Mouse (Mus musculus) CH12.LX (cell line): ENCODE results near the gene Brinp3. TPM values are rescaled to one million over a fixed set of nuclear protein-coding genes. Genes with fewer than 3 reads are reported as not detected.

Experiments
- DNase-seq: peaks from one replicate; pipeline ENCODE4 v3.0.0-alpha.2; 2013; ENCODE audit errors: extremely low read depth
- H3K27ac ChIP-seq: 2 replicates; pipeline ENCODE4 v1.5.1; 2012; ENCODE audit warnings: low read depth, mild to moderate bottlenecking, control low read depth, moderate library complexity; ENCODE audit not compliant: insufficient read depth
- H3K27me3 ChIP-seq: replicated peaks from 2 replicates; pipeline ENCODE3; 2012; ENCODE audit warnings: inconsistent platforms
- H3K36me3 ChIP-seq, 2 experiments: replicated peaks in 1 of 2; 2 replicates each; pipeline versions ENCODE3 to v1.6.1; 2012; ENCODE audit warnings: inconsistent platforms in 1 of 2, low read length in 1 of 2, mild to moderate bottlenecking in 1 of 2, mixed read lengths in 1 of 2, moderate library complexity in 1 of 2; ENCODE audit not compliant: control insufficient read depth in 1 of 2, insufficient read depth in 1 of 2
- H3K4me1 ChIP-seq, 2 experiments: 2 replicates each; pipeline ENCODE4 v1.6.1; 2012; ENCODE audit warnings: inconsistent platforms in 1 of 2, moderate library complexity in 1 of 2; ENCODE audit not compliant: insufficient read depth in 2 of 2, control insufficient read depth in 1 of 2
- H3K4me2 ChIP-seq: 2 replicates; pipeline ENCODE4 v1.6.1; 2012; ENCODE audit warnings: low read depth, mild to moderate bottlenecking, control low read depth; ENCODE audit not compliant: poor library complexity, insufficient read depth, severe bottlenecking
- H3K4me3 ChIP-seq, 3 experiments: fragments of 150-350 bp in 1 of 3; sonication (generic) in 1 of 3; replicated peaks in 1 of 3; 2 replicates each; pipeline versions ENCODE3 to v1.5.1; 2011 to 2012; ENCODE audit warnings: low read depth in 2 of 3, low read length in 2 of 3, mild to moderate bottlenecking in 2 of 3, moderate library complexity in 2 of 3, control low read depth in 1 of 3, improper control_type of control experiment in 1 of 3, inconsistent platforms in 1 of 3, mixed read lengths in 1 of 3; ENCODE audit not compliant: poor library complexity in 1 of 3
- H3K79me2 ChIP-seq: replicated peaks from 2 replicates; pipeline ENCODE4 v1.6.1; 2012; ENCODE audit warnings: mild to moderate bottlenecking, moderate library complexity; ENCODE audit not compliant: control insufficient read depth, poor library complexity, insufficient read depth, severe bottlenecking; ENCODE audit errors: extremely low read depth
- H3K9ac ChIP-seq: 2 replicates; pipeline ENCODE4 v1.6.1; 2012; ENCODE audit warnings: low read depth, mild to moderate bottlenecking, control low read depth, moderate library complexity; ENCODE audit not compliant: insufficient read depth
- H3K9me3 ChIP-seq: replicated peaks from 2 replicates; pipeline ENCODE3; 2012; ENCODE audit warnings: low read length, inconsistent platforms, mixed read lengths
- CHD2 ChIP-seq: IDR thresholded peaks from 2 replicates; pipeline ENCODE4 v1.6.1; 2011; ENCODE audit warnings: low read length, improper control_type of control experiment
- ELF1 ChIP-seq: IDR thresholded peaks from 2 replicates; pipeline ENCODE4 v1.6.1; 2014; ENCODE audit warnings: low read depth, mild to moderate bottlenecking, inconsistent platforms, low read length, improper control_type of control experiment
- EP300 ChIP-seq: IDR thresholded peaks from 2 replicates; pipeline ENCODE4 v1.6.1; 2011; ENCODE audit warnings: low read length, improper control_type of control experiment
- ETS1 ChIP-seq: conservative IDR thresholded peaks from 2 replicates; pipeline ENCODE4 v1.6.1; 2012; ENCODE audit warnings: low read depth, mild to moderate bottlenecking, inconsistent platforms, low read length, improper control_type of control experiment, moderate library complexity
- GABPA ChIP-seq: IDR thresholded peaks from 2 replicates; pipeline ENCODE4 v1.6.1; 2012; ENCODE audit warnings: low read depth, low read length, improper control_type of control experiment, inconsistent platforms; ENCODE audit not compliant: insufficient replicate concordance
- HCFC1 ChIP-seq: IDR thresholded peaks from 2 replicates; pipeline ENCODE4 v1.6.1; 2012; ENCODE audit warnings: low read depth, mild to moderate bottlenecking, inconsistent platforms, low read length, improper control_type of control experiment
- JUN ChIP-seq: IDR thresholded peaks from 2 replicates; pipeline ENCODE4 v1.6.1; 2011; ENCODE audit warnings: low read depth, mild to moderate bottlenecking, low read length, improper control_type of control experiment, moderate library complexity; ENCODE audit not compliant: insufficient read depth
- MAFK ChIP-seq: IDR thresholded peaks from 2 replicates; pipeline ENCODE4 v1.6.1; 2011; ENCODE audit warnings: low read length, improper control_type of control experiment; ENCODE audit not compliant: insufficient replicate concordance
- MAX ChIP-seq: IDR thresholded peaks from 2 replicates; pipeline ENCODE4 v1.6.1; 2011; ENCODE audit warnings: low read length, improper control_type of control experiment
- MEF2A ChIP-seq: IDR thresholded peaks from 2 replicates; pipeline ENCODE4 v1.6.1; 2014; ENCODE audit warnings: low read depth, mild to moderate bottlenecking, inconsistent platforms, low read length, improper control_type of control experiment, borderline replicate concordance
- MXI1 ChIP-seq: IDR thresholded peaks from 2 replicates; pipeline ENCODE4 v1.6.1; 2011; ENCODE audit warnings: mild to moderate bottlenecking, low read depth, low read length, improper control_type of control experiment
- NRF1 ChIP-seq: IDR thresholded peaks from 2 replicates; pipeline ENCODE4 v1.6.1; 2014; ENCODE audit warnings: low read depth, mild to moderate bottlenecking, inconsistent platforms, low read length, improper control_type of control experiment, moderate library complexity
- PAX5 ChIP-seq: IDR thresholded peaks from 2 replicates; pipeline ENCODE4 v1.6.1; 2012; ENCODE audit warnings: low read length, inconsistent platforms, mixed read lengths
- RAD21 ChIP-seq: IDR thresholded peaks from 2 replicates; pipeline ENCODE4 v1.6.1; 2011; ENCODE audit warnings: low read depth, mild to moderate bottlenecking, low read length, improper control_type of control experiment, moderate library complexity
- RCOR1 ChIP-seq: conservative IDR thresholded peaks from 2 replicates; pipeline ENCODE4 v1.6.1; 2012; ENCODE audit warnings: low read depth, mild to moderate bottlenecking, inconsistent platforms, low read length, improper control_type of control experiment
- SIN3A ChIP-seq: IDR thresholded peaks from 2 replicates; pipeline ENCODE4 v1.6.1; 2012; ENCODE audit warnings: low read length, improper control_type of control experiment, inconsistent platforms
- TBP ChIP-seq: conservative IDR thresholded peaks from 2 replicates; pipeline ENCODE4 v1.6.1; 2011; ENCODE audit warnings: low read depth, low read length, improper control_type of control experiment
- USF1 ChIP-seq: IDR thresholded peaks from 2 replicates; pipeline ENCODE4 v1.6.1; 2014; ENCODE audit warnings: low read depth, mild to moderate bottlenecking, inconsistent platforms, low read length, improper control_type of control experiment
- USF2 ChIP-seq: conservative IDR thresholded peaks from 2 replicates; pipeline ENCODE4 v1.6.1; 2011; ENCODE audit warnings: low read depth, low read length, improper control_type of control experiment
- ZMIZ1 ChIP-seq: IDR thresholded peaks from 2 replicates; pipeline ENCODE4 v1.6.1; 2012; ENCODE audit warnings: low read depth, mild to moderate bottlenecking, inconsistent platforms, low read length, improper control_type of control experiment
- dilution Hi-C: fragments of 300-500 bp; cut with MboI; formaldehyde crosslinking; loops from 2 replicates; pipeline ENCODE4 v1.14.3; 2020; ENCODE audit warnings: low sequenced_read_pairs; ENCODE audit not compliant: extremely low pct_unique_long_range_greater_than_20kb, extremely low pct_ligation_motif_present
- in situ Hi-C: fragments of 300-500 bp; cut with MboI; formaldehyde crosslinking; loops from 3 replicates; pipeline ENCODE4 v1.14.3; 2019; ENCODE audit warnings: low sequenced_read_pairs, low pct_ligation_motif_present, low pct_unique_long_range_greater_than_20kb, mixed read lengths
- polyA plus RNA-seq: library from polyadenylated mRNA; unstranded; fragments of >175 nt; gene quantifications from 2 replicates; pipeline ENCODE4 v1.2.1, GENCODE M21; 2012; ENCODE audit warnings: low read depth; ENCODE audit not compliant: insufficient read length
- total RNA-seq, 2 experiments: library from RNA; depleted of rRNA; stranded (reverse); fragments of 300-350 nt in 1 of 2; fragments of >200 nt in 1 of 2; gene quantifications; 2 replicates each; pipeline ENCODE4 v1.2.3; 2012 to 2014

Gene Brinp3
- total and polyA plus RNA-seq, 3 experiments = not detected

GRCm38 (mm10) chr1:146799986-146800553, 305.5 kb downstream of the Brinp3 start:
- TF ChIP-seq SIN3A = no peak
- no peak overlapping the region for H3K4me2 ChIP-seq
- H3K9me3 ChIP-seq = peaks cover 6% of the 10 kb centered on the region
- H3K36me3 ChIP-seq = no peaks in the 10 kb centered on the region
- no peaks in the 10 kb centered on the region for H3K4me1 ChIP-seq
- no peak overlapping the region for H3K9ac ChIP-seq
- in situ Hi-C loops (no loop called here), dilution Hi-C loops (no loop called here)
- no peak for DNase-seq
- H3K79me2 ChIP-seq = no peaks in the 10 kb centered on the region
- H3K27ac ChIP-seq = no peak overlapping the region
- H3K4me3 ChIP-seq = no peak overlapping the region
- H3K27me3 ChIP-seq = no peaks in the 10 kb centered on the region

DNA sequence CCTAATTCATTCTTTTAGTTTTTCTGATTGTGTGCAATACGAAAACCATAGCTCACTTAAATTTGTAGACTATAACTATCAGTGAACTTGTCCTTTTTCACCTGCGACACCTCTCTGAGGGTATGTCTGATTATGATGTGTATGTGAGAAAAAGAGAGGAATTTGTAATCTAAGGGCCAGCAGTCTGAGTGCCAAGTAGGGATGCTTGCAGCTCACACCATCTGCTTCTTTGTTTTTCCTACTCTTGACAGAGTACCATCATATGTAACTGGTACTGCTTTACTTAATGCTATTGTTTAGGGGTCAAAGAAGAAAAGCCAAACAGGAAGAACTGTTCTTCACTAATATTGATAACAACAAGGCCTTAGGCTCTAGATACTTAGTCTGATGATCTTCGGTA, 307.3 kb downstream of the Brinp3 start:
- TF ChIP-seq RAD21 (no peak), MEF2A (no peak), MAX (no peak), ELF1 (no peak), JUN (no peak), TBP (no peak), HCFC1 (no peak), ETS1 (no peak), CHD2 (no peak), MXI1 (no peak), USF1 (no peak), EP300 (no peak), NRF1 (no peak)
- in situ Hi-C loops (no loop called here), dilution Hi-C loops (no loop called here)
- Histone ChIP-seq H3K27me3 (no peaks in the 10 kb centered on the region), H3K4me2 (no peak overlapping the region), H3K36me3 (no peaks in the 10 kb centered on the region), H3K79me2 (no peaks in the 10 kb centered on the region), H3K4me3 (no peak overlapping the region), H3K27ac (no peak overlapping the region), H3K9me3 (peaks cover 5% of the 10 kb centered on the region), H3K4me1 (no peaks in the 10 kb centered on the region), H3K9ac (no peak overlapping the region)
- no peak for DNase-seq

GRCm38 (mm10) chr1:146807765-146808164, 313.2 kb downstream of the Brinp3 start:
- in situ Hi-C loops = no loop called here
- H3K4me1 ChIP-seq = no peaks in the 10 kb centered on the region
- H3K36me3 ChIP-seq = no peaks in the 10 kb centered on the region
- H3K9me3 ChIP-seq = peaks cover 9% of the 10 kb centered on the region
- TF ChIP-seq ZMIZ1 (no peak), MAFK (no peak), TBP (no peak), RCOR1 (no peak), PAX5 (no peak), NRF1 (no peak), USF2 (no peak), MAX (no peak), GABPA (no peak)
- TF ChIP-seq, all 38 proteins: peak for 0
- dilution Hi-C loops = no loop called here
- no peak for DNase-seq
- Histone ChIP-seq H3K9ac (no peak overlapping the region), H3K79me2 (no peaks in the 10 kb centered on the region), H3K27ac (no peak overlapping the region), H3K27me3 (no peaks in the 10 kb centered on the region), H3K4me3 (no peak overlapping the region), H3K4me2 (no peak overlapping the region)
